Mouse (Mus musculus): Measurements from ENCODE around the gene Pstk. TPM values are rescaled to one million over a fixed set of nuclear protein-coding genes. Genes with fewer than 3 reads are reported as not detected.

Gene Pstk
- 19.1 and 19.9 TPM in 2 replicates for polyA plus RNA-seq (2015; fragmentation: Nextera tagmentation; extraction: Ambion mirVana)

DNA sequence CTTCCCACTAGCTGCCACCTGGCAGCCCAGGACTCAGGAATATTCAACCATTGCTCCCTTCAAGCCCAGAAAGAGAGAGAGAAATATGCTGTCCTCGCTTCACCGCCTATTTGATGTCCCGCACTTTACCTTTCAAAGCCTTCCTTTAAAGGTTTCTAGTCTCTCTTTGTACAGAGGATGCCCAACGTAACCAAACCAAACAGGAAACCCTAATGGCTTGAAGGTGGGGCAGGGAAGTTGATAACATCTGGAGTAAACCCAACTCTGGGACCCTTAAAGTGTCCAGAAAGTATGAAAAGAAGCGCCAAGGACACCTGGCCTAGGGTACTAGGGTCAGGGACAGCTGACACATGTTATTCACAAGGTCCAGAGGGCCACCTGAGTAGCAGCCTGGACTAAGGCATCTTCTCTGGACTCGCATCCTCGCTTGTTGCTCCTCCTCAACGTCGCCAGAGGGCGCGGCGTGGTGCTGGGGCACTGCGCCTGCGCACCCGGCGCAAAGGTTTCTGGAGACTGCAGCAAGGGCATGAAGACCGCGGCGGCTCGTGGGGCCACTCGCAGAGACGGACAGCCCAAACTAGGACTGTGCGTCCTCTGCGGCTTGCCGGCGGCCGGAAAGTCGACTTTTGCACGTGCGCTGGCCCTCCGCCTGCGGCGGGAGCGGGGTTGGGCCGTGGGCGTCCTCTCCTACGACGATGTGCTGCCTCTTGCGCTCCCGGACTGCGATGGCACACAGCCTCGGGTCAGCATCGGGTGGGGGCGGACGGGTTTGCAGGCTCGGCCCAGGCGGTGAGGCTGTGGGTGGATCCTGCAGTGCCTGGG, at the start of gene Pstk:
Pstk (plus strand) TSS at position 494 of the 822 bp plus-strand sequence.
- WGBS (ENCODE audit: insufficient replicate concordance): 1% methylated on average over 47 of the region's 47 CpGs
- Histone ChIP-seq H3K4me3 (replicated peaks) (peak within 1 kb of the TSS; percentile 84), H3K36me3 (replicated peaks) (no peaks in the 10 kb centered on the region), H3K9ac (peak within 1 kb of the TSS; percentile 78), H3K4me2 (peak within 1 kb of the TSS; percentile 97), H3K4me1 (replicated peaks) (peaks cover 24% of the 10 kb centered on the region), H3K27ac (replicated peaks) (peak within 1 kb of the TSS; percentile 93), H3K27me3 (peaks cover 7% of the 10 kb centered on the region), H3K9me3 (replicated peaks) (no peaks in the 10 kb centered on the region)
- ATAC-seq (ENCODE audit: insufficient read depth): peak; percentile 95

- H3K4me3 ChIP-seq (replicated peaks): no peak within 1 kb of the TSS
- H3K9ac ChIP-seq: no peak within 1 kb of the TSS
- WGBS (ENCODE audit: insufficient replicate concordance): 69% methylated on average over 2 of the region's 2 CpGs
- H3K36me3 ChIP-seq (replicated peaks): no peaks in the 10 kb centered on the region
- no peak within 1 kb of the TSS for H3K4me2 ChIP-seq
- H3K4me1 ChIP-seq (replicated peaks): no peaks in the 10 kb centered on the region
- no peaks in the 10 kb centered on the region for H3K9me3 ChIP-seq (replicated peaks)
- no peaks in the 10 kb centered on the region for H3K27me3 ChIP-seq
- H3K27ac ChIP-seq (replicated peaks): no peak within 1 kb of the TSS
- no peak for ATAC-seq (ENCODE audit: insufficient read depth)
Observed at GRCm38 (mm10) chr7:131322192-131322591, 48.7 kb upstream of the Pstk start, which contains the start of gene Cuzd1. Cuzd1 (minus strand) TSS chr7:131322292.

GRCm38 (mm10) chr7:131327054-131327453, 43.9 kb upstream of the Pstk start:
- Histone ChIP-seq H3K9me3 (replicated peaks) (no peaks in the 10 kb centered on the region), H3K4me1 (replicated peaks) (no peaks in the 10 kb centered on the region), H3K36me3 (replicated peaks) (no peaks in the 10 kb centered on the region), H3K27me3 (no peaks in the 10 kb centered on the region), H3K27ac (replicated peaks) (no peak overlapping the region), H3K9ac (no peak overlapping the region), H3K4me2 (no peak overlapping the region), H3K4me3 (replicated peaks) (no peak overlapping the region)
- WGBS (ENCODE audit: insufficient replicate concordance): 66% methylated on average over 5 of the region's 5 CpGs
- no peak for ATAC-seq (ENCODE audit: insufficient read depth)

GRCm38 (mm10) chr7:131329416-131329815, 41.5 kb upstream of the Pstk start, which contains the start of gene Fam24b:
Fam24b (minus strand) TSS chr7:131329516.
- no peaks in the 10 kb centered on the region for H3K4me1 ChIP-seq (replicated peaks)
- no peaks in the 10 kb centered on the region for H3K27me3 ChIP-seq
- no peak for ATAC-seq (ENCODE audit: insufficient read depth)
- H3K9ac ChIP-seq: no peak within 1 kb of the TSS
- H3K36me3 ChIP-seq (replicated peaks): no peaks in the 10 kb centered on the region
- no peak within 1 kb of the TSS for H3K27ac ChIP-seq (replicated peaks)
- WGBS (ENCODE audit: insufficient replicate concordance): 65% methylated on average over 5 of the region's 5 CpGs
- H3K4me2 ChIP-seq: no peak within 1 kb of the TSS
- no peak within 1 kb of the TSS for H3K4me3 ChIP-seq (replicated peaks)
- no peaks in the 10 kb centered on the region for H3K9me3 ChIP-seq (replicated peaks)

GRCm38 (mm10) chr7:131331688-131332087, 39.3 kb upstream of the Pstk start:
- Histone ChIP-seq H3K36me3 (replicated peaks) (no peaks in the 10 kb centered on the region), H3K4me2 (no peak overlapping the region), H3K9ac (no peak overlapping the region), H3K4me3 (replicated peaks) (no peak overlapping the region), H3K27ac (replicated peaks) (no peak overlapping the region), H3K9me3 (replicated peaks) (no peaks in the 10 kb centered on the region), H3K27me3 (no peaks in the 10 kb centered on the region), H3K4me1 (replicated peaks) (no peaks in the 10 kb centered on the region)
- ATAC-seq (ENCODE audit: insufficient read depth): no peak
- 42% methylated on average over 2 of the region's 2 CpGs for WGBS (ENCODE audit: insufficient replicate concordance)

- H3K27me3 ChIP-seq: no peaks in the 10 kb centered on the region
- H3K36me3 ChIP-seq (replicated peaks): 0 out of 2 replicates have a peak, but pooled peaks cover 4% of the 10 kb centered on the region
- H3K9me3 ChIP-seq (replicated peaks): no peaks in the 10 kb centered on the region
- no peak within 1 kb of the TSS for H3K4me2 ChIP-seq
- ATAC-seq (ENCODE audit: insufficient read depth): no peak
- no peak within 1 kb of the TSS for H3K27ac ChIP-seq (replicated peaks)
- H3K4me3 ChIP-seq (replicated peaks): no peak within 1 kb of the TSS
- 40% methylated on average over 1 of the region's 1 CpGs for whole genome bisulfite sequencing (ENCODE audit: insufficient replicate concordance)
- H3K9ac ChIP-seq: no peak within 1 kb of the TSS
- no peaks in the 10 kb centered on the region for H3K4me1 ChIP-seq (replicated peaks)
Observed at GRCm38 (mm10) chr7:131333564-131333963, 37.4 kb upstream of the Pstk start, which contains the start of gene Fam24a. Fam24a (plus strand) TSS chr7:131333864.

DNA sequence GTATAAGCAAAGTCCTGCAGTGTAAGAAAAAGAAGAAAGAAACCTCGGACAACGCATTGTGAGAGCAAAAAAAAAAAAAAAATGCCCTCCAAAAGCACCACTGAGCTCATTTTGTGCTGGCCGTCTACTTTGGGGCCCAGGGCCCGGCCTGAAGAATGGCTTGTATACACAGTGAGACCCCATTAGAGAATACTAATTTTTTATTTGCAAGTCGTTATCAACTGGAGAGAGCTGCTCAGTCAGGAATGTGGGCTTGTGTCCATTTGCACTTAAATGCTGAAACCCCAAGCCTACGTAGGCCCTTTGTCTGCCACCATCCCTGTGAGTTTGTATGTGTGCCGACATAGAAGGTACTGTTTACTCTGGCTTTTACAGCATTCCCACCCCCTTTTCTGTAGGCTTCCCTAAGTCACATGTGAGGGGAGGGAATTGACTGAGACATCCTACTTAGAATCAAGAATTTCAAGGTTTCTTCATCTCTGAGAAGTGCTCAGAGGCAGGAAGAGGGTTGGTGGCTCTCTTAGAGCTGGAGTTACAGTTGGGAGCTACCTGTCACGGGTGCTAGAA, 33.4 kb upstream of the Pstk start:
- H3K27ac ChIP-seq (replicated peaks): no peak overlapping the region
- no peak overlapping the region for H3K4me3 ChIP-seq (replicated peaks)
- H3K36me3 ChIP-seq (replicated peaks): peaks cover 28% of the 10 kb centered on the region
- H3K4me2 ChIP-seq: no peak overlapping the region
- H3K27me3 ChIP-seq: no peaks in the 10 kb centered on the region
- no peak overlapping the region for H3K9ac ChIP-seq
- no peak for ATAC-seq (ENCODE audit: insufficient read depth)
- WGBS (ENCODE audit: insufficient replicate concordance): 65% methylated on average over 8 of the region's 8 CpGs
- no peaks in the 10 kb centered on the region for H3K4me1 ChIP-seq (replicated peaks)
- H3K9me3 ChIP-seq (replicated peaks): no peaks in the 10 kb centered on the region

GRCm38 (mm10) chr7:131345856-131346541, 24.9 kb upstream of the Pstk start:
- no peak overlapping the region for H3K4me3 ChIP-seq (replicated peaks)
- no peak overlapping the region for H3K4me2 ChIP-seq
- 84% methylated on average over 7 of the region's 7 CpGs for WGBS (ENCODE audit: insufficient replicate concordance)
- H3K36me3 ChIP-seq (replicated peaks): peaks cover 57% of the 10 kb centered on the region
- no peaks in the 10 kb centered on the region for H3K9me3 ChIP-seq (replicated peaks)
- no peak for ATAC-seq (ENCODE audit: insufficient read depth)
- H3K27ac ChIP-seq (replicated peaks): no peak overlapping the region
- no peak overlapping the region for H3K9ac ChIP-seq
- no peaks in the 10 kb centered on the region for H3K4me1 ChIP-seq (replicated peaks)
- H3K27me3 ChIP-seq: no peaks in the 10 kb centered on the region

- H3K4me1 ChIP-seq (replicated peaks): peaks cover 3% of the 10 kb centered on the region
- 80% methylated on average over 13 of the region's 13 CpGs for WGBS (ENCODE audit: insufficient replicate concordance)
- no peak for ATAC-seq (ENCODE audit: insufficient read depth)
- no peak overlapping the region for H3K27ac ChIP-seq (replicated peaks)
- H3K4me2 ChIP-seq: no peak overlapping the region
- no peak overlapping the region for H3K9ac ChIP-seq
- no peaks in the 10 kb centered on the region for H3K27me3 ChIP-seq
- no peaks in the 10 kb centered on the region for H3K9me3 ChIP-seq (replicated peaks)
- H3K4me3 ChIP-seq (replicated peaks): no peak overlapping the region
- peaks cover 65% of the 10 kb centered on the region for H3K36me3 ChIP-seq (replicated peaks)
Observed at GRCm38 (mm10) chr7:131356105-131356504, 14.8 kb upstream of the Pstk start.

GRCm38 (mm10) chr7:131362269-131362614, 8.7 kb upstream of the Pstk start:
- peak overlapping the region; percentile 98 for H3K4me3 ChIP-seq (replicated peaks)
- peak overlapping the region; percentile 92 for H3K9ac ChIP-seq
- ATAC-seq (ENCODE audit: insufficient read depth): peak; percentile 67
- peak overlapping the region; percentile 95 for H3K4me2 ChIP-seq
- H3K9me3 ChIP-seq (replicated peaks): no peaks in the 10 kb centered on the region
- peaks cover 27% of the 10 kb centered on the region for H3K36me3 ChIP-seq (replicated peaks)
- H3K27ac ChIP-seq (replicated peaks): peak overlapping the region; percentile 91
- H3K27me3 ChIP-seq: peaks cover 7% of the 10 kb centered on the region
- H3K4me1 ChIP-seq (replicated peaks): peaks cover 22% of the 10 kb centered on the region
- WGBS (ENCODE audit: insufficient replicate concordance): under 1% methylated on average over 35 of the region's 35 CpGs

All from liver, embryonic 15.5 days (tissue).